Mouse (Mus musculus) brain, embryonic 14.5 days (tissue): ENCODE measurements around the gene Ccnk. TPM values are rescaled to one million over a fixed set of nuclear protein-coding genes. Genes with fewer than 3 reads are reported as not detected.

Experiments
- DNase-seq: peaks from one replicate; pipeline ENCODE4 v3.0.0-alpha.2; 2011; ENCODE audit warnings: low read depth
- CTCF ChIP-seq: fragments of 200-500 bp; IDR thresholded peaks from 2 replicates; pipeline ENCODE4 v1.5.1; 2012; ENCODE audit warnings: inconsistent platforms, mild to moderate bottlenecking, moderate library complexity, borderline replicate concordance; ENCODE audit not compliant: insufficient read depth, insufficient read length; ENCODE audit errors: extremely low read depth
- POLR2A ChIP-seq: fragments of 200-500 bp; IDR thresholded peaks from 2 replicates; pipeline ENCODE4 v1.6.1; 2012; ENCODE audit warnings: mild to moderate bottlenecking, inconsistent platforms, borderline replicate concordance; ENCODE audit not compliant: poor library complexity, insufficient read depth, insufficient read length, severe bottlenecking; ENCODE audit errors: extremely low read depth
- polyA plus RNA-seq: library from polyadenylated mRNA; depleted of rRNA; stranded (reverse); fragments of >200 nt; gene quantifications from 2 replicates; pipeline ENCODE4 v1.2.3, GENCODE M21; 2012; rRNA removed

Gene Ccnk
- 28.2 and 41.3 TPM in 2 replicates for polyA plus RNA-seq

DNA sequence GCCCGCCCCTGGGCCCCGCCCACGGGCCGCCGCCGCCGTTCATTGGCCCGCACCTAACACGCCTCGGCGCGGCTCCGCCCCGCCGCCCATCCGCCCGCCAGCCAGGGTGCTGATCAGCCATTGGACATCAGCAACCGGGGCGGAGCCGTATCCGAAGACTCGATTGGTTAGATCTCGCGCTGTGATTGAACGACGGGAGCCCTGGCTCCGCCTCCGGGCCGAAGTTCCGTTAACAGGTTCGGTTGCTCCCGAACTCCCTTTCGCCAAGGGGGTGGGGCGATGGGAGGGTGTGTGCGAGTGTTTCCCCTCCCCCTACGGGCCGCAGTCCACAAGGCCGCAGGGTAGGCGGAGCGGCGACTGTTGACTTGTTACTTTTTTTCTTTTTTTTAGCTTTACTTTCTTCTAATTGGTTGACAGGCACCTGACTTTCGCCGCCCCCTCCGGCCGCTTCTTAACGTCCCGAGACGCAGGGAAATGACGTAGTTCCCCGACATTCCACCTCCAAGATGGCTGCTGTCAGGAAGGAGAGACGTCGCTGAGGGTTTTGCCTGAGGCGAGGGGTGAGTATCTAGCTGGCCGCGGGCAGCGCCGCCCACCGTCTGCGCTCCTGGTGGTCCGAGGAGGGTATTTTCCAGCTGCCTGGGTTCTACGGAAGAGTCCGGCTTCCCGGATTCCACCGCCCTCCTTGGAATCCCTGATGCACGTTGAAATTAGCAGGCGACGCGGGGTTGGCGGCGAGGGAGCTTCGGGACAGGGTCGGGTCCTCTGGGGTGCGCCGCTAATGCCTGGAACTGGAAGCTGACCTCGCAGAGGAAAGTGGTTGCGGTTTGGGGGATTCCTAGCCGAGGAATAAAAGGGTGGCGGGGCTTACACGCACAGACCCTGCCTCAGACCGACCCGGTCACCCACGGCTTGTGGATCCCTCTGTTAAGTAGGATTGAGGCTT lies at the start of gene Ccnk:
Ccnk (plus strand) TSS at position 259 of the 946 bp plus-strand sequence.
- peak; percentile 100 for DNase-seq
- TF ChIP-seq POLR2A = peak; percentile 27; the same call in 1 of the 2 replicates
- TF ChIP-seq CTCF = no peak

- DNase-seq = no peak
- TF ChIP-seq CTCF (no peak), POLR2A (no peak)
Observed at GRCm38 (mm10) chr12:108132450-108133070, 46.8 kb upstream of the Ccnk start.

DNA sequence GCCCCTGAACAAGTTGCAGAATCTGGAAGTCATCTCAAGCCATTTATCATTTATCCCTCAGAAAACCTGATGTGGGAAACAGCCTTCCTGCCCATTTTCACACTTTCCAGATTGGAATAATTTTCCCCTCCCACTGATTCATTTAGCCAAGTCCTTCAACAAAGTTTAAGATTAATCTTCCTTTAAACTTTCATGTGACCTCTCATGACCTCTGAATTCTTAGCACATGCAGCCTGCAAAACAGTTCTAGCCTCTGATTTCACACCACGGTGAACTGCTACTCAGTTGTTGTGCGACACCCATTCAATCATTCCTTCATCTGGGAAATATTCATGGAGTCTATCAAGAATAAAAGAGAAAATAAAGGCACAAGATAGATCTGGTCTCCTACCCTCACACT lies 46.2 kb upstream of the Ccnk start:
- no peak for TF ChIP-seq POLR2A
- TF ChIP-seq CTCF = no peak
- DNase-seq = no peak

DNA sequence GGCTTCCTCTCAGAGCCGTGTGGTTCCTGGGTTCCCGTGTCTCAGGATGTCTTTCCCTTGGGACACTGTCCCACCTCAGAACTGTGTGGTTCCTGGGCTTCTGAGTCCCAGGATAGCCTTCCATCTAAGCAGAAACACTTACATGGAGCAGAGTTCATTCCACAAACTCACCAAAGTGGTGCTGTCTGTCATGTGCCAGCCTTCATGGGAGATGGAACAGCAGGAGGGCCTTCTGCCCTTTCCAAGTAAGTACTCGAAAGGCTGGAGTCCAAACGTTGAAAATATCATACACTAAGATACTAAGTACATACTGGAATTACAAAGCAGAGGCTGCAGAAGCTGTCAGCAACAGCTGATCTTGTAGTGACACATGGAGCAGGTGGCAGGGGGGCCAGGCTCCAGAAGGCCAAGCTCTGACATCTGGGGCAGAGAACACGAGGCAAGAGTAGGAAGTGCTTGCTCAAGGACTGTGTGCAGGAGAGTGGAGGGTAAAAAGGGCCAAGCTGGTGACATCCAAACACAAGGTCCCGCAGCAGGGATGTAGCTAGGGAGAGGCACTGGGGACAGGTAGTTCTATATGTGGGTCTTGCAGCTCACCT lies 43.7 kb upstream of the Ccnk start:
- DNase-seq = no peak
- TF ChIP-seq POLR2A (no peak), CTCF (no peak)

DNA sequence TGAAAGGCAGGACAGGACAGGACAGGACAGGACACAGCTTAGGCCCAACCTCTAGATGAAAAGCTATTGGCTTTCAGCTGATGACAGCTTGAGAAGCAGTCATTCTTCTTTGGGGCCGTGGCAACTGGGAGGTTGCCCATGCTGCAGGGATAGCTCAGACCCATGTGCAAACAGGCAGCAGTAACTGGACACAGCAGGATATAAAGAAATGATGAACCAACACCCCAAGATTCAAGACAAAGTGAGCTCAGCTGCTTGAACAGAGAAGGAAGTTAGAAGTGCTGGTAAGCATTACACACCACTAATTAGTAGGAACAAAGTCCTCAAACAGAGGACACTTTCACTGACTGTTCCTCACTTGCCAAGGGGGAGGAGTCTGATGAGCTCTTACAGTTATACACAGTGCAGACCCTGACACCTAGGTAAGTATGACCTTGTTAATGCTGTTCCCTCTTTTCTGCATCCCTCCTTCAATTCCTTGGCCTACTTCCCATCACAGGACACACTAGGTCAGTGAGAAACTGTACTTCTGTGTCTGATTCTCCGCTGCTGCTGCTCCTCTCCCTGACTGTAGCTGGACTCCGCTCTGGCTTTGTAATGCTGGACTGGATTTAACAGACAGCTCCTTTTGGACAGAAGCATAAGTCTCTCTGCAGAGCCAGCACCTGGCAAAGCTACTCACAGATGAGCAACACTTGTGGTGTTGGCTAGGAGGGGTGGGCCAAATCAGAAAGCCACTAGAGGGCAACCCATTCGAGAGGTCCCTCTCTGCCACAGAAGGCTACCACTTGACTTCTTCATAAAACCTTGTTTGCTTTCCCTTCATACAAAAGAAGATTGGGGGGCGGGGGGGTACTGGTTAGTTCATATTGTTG lies 35.5 kb upstream of the Ccnk start:
- TF ChIP-seq CTCF (no peak), POLR2A (no peak)
- no peak for DNase-seq

- TF ChIP-seq POLR2A = no peak
- no peak for TF ChIP-seq CTCF
- DNase-seq = no peak
Observed at GRCm38 (mm10) chr12:108145198-108145597, 34.2 kb upstream of the Ccnk start.

DNA sequence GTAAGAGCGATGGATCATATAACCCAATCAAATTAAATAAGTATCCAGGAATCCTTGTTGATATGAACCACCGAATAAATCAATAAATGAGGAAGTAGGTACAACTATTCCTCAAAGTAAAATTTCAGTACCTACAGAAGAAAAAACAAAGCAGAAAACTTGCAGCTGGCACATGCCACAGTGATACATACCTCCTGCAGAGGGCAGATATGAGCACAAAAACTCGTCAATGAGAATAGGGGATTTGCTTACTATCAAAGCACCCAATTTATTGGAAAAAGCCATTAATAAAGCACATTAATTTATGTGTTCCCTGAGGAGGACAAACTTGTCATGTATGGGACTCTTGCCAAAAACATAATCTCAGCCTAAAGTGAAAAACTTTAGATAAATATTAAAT lies 29.6 kb upstream of the Ccnk start:
- DNase-seq = peak; percentile 18
- TF ChIP-seq CTCF (peak; percentile 44; the same call in 1 of the 2 replicates), POLR2A (no peak)

- TF ChIP-seq CTCF (peak; percentile 27; the same call in 1 of the 2 replicates), POLR2A (no peak)
- no peak for DNase-seq
Observed at GRCm38 (mm10) chr12:108152743-108153142, 26.6 kb upstream of the Ccnk start.

- DNase-seq = no peak
- TF ChIP-seq CTCF (no peak), POLR2A (no peak)
Observed at GRCm38 (mm10) chr12:108159863-108160262, 19.5 kb upstream of the Ccnk start.

- TF ChIP-seq POLR2A (no peak), CTCF (peak; percentile 52; the same call in 1 of the 2 replicates)
- DNase-seq = peak; percentile 45
Observed at GRCm38 (mm10) chr12:108162036-108162435, 17.3 kb upstream of the Ccnk start.

GRCm38 (mm10) chr12:108163706-108164105 lies 15.7 kb upstream of the Ccnk start:
- TF ChIP-seq CTCF = no peak
- TF ChIP-seq POLR2A = no peak
- DNase-seq = peak; percentile 20

- TF ChIP-seq POLR2A (no peak), CTCF (no peak)
- DNase-seq = no peak
Observed at GRCm38 (mm10) chr12:108168909-108169308, 10.5 kb upstream of the Ccnk start.
